Mouse (Mus musculus) embryonic stem cell, embryonic (primary cell): ENCODE data around the gene Ppp4r4.

ENCODE experiments used
- CTCF ChIA-PET, 4 experiments: fragments of 300-600 bp in 2 of 4; fragments of 350-600 bp in 2 of 4; sonication (Branson Sonifier 250); formaldehyde crosslinking; loops; one replicate each; lab custom pipeline; 2022; ENCODE audit warnings: inconsistent platforms in 2 of 4; lab: Charles Lee
- POLR2A ChIA-PET, 4 experiments: fragments of 300-600 bp in 2 of 4; fragments of 350-600 bp in 2 of 4; sonication (Branson Sonifier 250); formaldehyde crosslinking; loops; one replicate each; lab custom pipeline; 2022; ENCODE audit warnings: antibody characterized with exemption in 4 of 4, inconsistent platforms in 1 of 4; lab: Charles Lee

Gene Ppp4r4

GRCm38 (mm10) chr12:103532020-103532648 lies at the start of gene Ppp4r4:
Ppp4r4 (plus strand) TSS chr12:103532283.
- CTCF ChIA-PET, result interaction anchor here (0.5 to 2.2 kb wide), 9 partner anchors 11 to 535 kb away, joined by 3 to 13 read pairs (median 4); partner anchors contain the start of gene Ddx24 (in 2 of the 4)

GRCm38 (mm10) chr12:103482781-103483180 lies 49.3 kb upstream of the Ppp4r4 start:
- POLR2A ChIA-PET, result no interaction called here
- CTCF ChIA-PET, result interaction anchor here in 1 of 4 experiments (0.9 kb wide), 1 partner anchor 57 kb away, joined by 3 read pairs; the partner anchor contains the start of gene Ddx24

More at GRCm38 (mm10) chr12:103532020-103532648, at the start of gene Ppp4r4:
- POLR2A ChIA-PET, result interaction anchor here in 3 of 4 experiments (0.5 to 2.6 kb wide), 14 partner anchors 9 to 1063 kb away, joined by 3 to 11 read pairs (median 4); partner anchors contain the start of genes Ddx24 (in 2 of the 3), Golga5 (in 1 of the 3), Moap1 (in 1 of the 3) and Tmem251 (in 1 of the 3)

GRCm38 (mm10) chr12:103484200-103484972 lies 47.7 kb upstream of the Ppp4r4 start:
- POLR2A ChIA-PET, result interaction anchor here in 2 of 4 experiments (0.6 to 1.8 kb wide), 2 partner anchors 58 to 59 kb away, joined by 4 to 5 read pairs; partner anchors contain the start of gene Ddx24 (in 2 of the 2)
- CTCF ChIA-PET, result interaction anchor here in 1 of 4 experiments (1.4 kb wide), 1 partner anchor 59 kb away, joined by 4 read pairs; the partner anchor contains the start of gene Ddx24

GRCm38 (mm10) chr12:103486726-103487125 lies 45.4 kb upstream of the Ppp4r4 start:
- POLR2A ChIA-PET, result no interaction called here
- CTCF ChIA-PET, result interaction anchor here in 2 of 4 experiments (0.9 to 1.2 kb wide), 2 partner anchors 9 to 119 kb away, joined by 3 read pairs; no protein-coding TSS in a partner anchor

- POLR2A ChIA-PET, result interaction anchor here in 1 of 4 experiments (0.6 kb wide), 1 partner anchor 43 kb away, joined by 3 read pairs; no protein-coding TSS in a partner anchor
These were observed 44.8 kb upstream of the Ppp4r4 start for GRCm38 (mm10) chr12:103487276-103487675.

GRCm38 (mm10) chr12:103487750-103488149 lies 44.3 kb upstream of the Ppp4r4 start:
- CTCF ChIA-PET, result no interaction called here
- POLR2A ChIA-PET, result interaction anchor here in 1 of 4 experiments (0.6 kb wide), 1 partner anchor 44 kb away, joined by 3 read pairs; no protein-coding TSS in a partner anchor

More at GRCm38 (mm10) chr12:103487276-103487675, 44.8 kb upstream of the Ppp4r4 start:
- CTCF ChIA-PET, result interaction anchor here in 1 of 4 experiments (1.2 kb wide), 1 partner anchor 119 kb away, joined by 3 read pairs; no protein-coding TSS in a partner anchor

- ChIA-PET POLR2A (interaction anchor here in 1 of 4 experiments (1.3 kb wide), 1 partner anchor 65 kb away, joined by 3 read pairs; the partner anchor contains the start of gene Ddx24), CTCF (interaction anchor here in 1 of 4 experiments (0.7 to 2.3 kb wide), 3 partner anchors 65 to 185 kb away, joined by 3 to 24 read pairs (median 3); partner anchors contain the start of gene Ddx24)
These were observed 40.9 kb upstream of the Ppp4r4 start for GRCm38 (mm10) chr12:103491091-103491730.

GRCm38 (mm10) chr12:103492767-103493166 lies 39.3 kb upstream of the Ppp4r4 start:
- POLR2A ChIA-PET, result interaction anchor here in 1 of 4 experiments (1.4 kb wide), 1 partner anchor 67 kb away, joined by 8 read pairs; the partner anchor contains the start of gene Ddx24
- CTCF ChIA-PET, result interaction anchor here (0.5 to 2.3 kb wide), 16 partner anchors 13 to 351 kb away, joined by 3 to 24 read pairs (median 3); partner anchors contain the start of gene Ddx24 (in 3 of the 4)

- CTCF ChIA-PET, result interaction anchor here in 3 of 4 experiments (0.6 to 1.5 kb wide), 7 partner anchors 69 to 1228 kb away, joined by 3 to 7 read pairs (median 3); partner anchors contain the start of gene Ddx24 (in 2 of the 3)
- POLR2A ChIA-PET, result no interaction called here
These were observed 37.6 kb upstream of the Ppp4r4 start for GRCm38 (mm10) chr12:103494486-103494885.

- ChIA-PET CTCF (no interaction called here), POLR2A (no interaction called here)
These were observed 33.3 kb upstream of the Ppp4r4 start for GRCm38 (mm10) chr12:103498768-103499167.

- POLR2A ChIA-PET, result no interaction called here
- CTCF ChIA-PET, result no interaction called here
These were observed 32.8 kb upstream of the Ppp4r4 start for GRCm38 (mm10) chr12:103499261-103499660.

GRCm38 (mm10) chr12:103503300-103503699 lies 28.8 kb upstream of the Ppp4r4 start:
- ChIA-PET CTCF (no interaction called here), POLR2A (no interaction called here)

GRCm38 (mm10) chr12:103504402-103504801 lies 27.7 kb upstream of the Ppp4r4 start:
- POLR2A ChIA-PET, result no interaction called here
- CTCF ChIA-PET, result interaction anchor here in 1 of 4 experiments (0.6 kb wide), 1 partner anchor 12 kb away, joined by 6 read pairs; no protein-coding TSS in a partner anchor

- POLR2A ChIA-PET, result no interaction called here
- CTCF ChIA-PET, result no interaction called here
These were observed 23.7 kb upstream of the Ppp4r4 start for GRCm38 (mm10) chr12:103508346-103508745.

- ChIA-PET POLR2A (interaction anchor here in 1 of 4 experiments (0.7 kb wide), 1 partner anchor 121 kb away, joined by 4 read pairs; the partner anchor contains the start of gene Otub2), CTCF (no interaction called here)
These were observed 22.2 kb upstream of the Ppp4r4 start for GRCm38 (mm10) chr12:103509893-103510292.

- CTCF ChIA-PET, result interaction anchor here in 1 of 4 experiments (1.6 kb wide), 1 partner anchor 144 kb away, joined by 4 read pairs; no protein-coding TSS in a partner anchor
- POLR2A ChIA-PET, result no interaction called here
These were observed 20.5 kb upstream of the Ppp4r4 start for GRCm38 (mm10) chr12:103511586-103511985.

GRCm38 (mm10) chr12:103513039-103513438 lies 19.0 kb upstream of the Ppp4r4 start:
- ChIA-PET POLR2A (interaction anchor here in 1 of 4 experiments (1.0 to 1.5 kb wide), 3 partner anchors 10 to 90 kb away, joined by 3 to 7 read pairs (median 3); no protein-coding TSS in a partner anchor), CTCF (no interaction called here)

GRCm38 (mm10) chr12:103513451-103513871 lies 18.6 kb upstream of the Ppp4r4 start:
- ChIA-PET CTCF (no interaction called here), POLR2A (interaction anchor here in 2 of 4 experiments (0.9 to 1.5 kb wide), 2 partner anchors 10 to 88 kb away, joined by 3 to 7 read pairs; partner anchors contain the start of gene Ddx24 (in 1 of the 2))
